ENCODE assay signal across 13 mouse cellular contexts in genomic region chr11:119916834-119917469, GRCm38 (mm10). TPM values are rescaled to one million over a fixed set of nuclear protein-coding genes. Genes with fewer than 3 reads are reported as not detected.
DNase-seq lines count a peak whose midpoint lies in the region; ATAC-seq and TF ChIP-seq lines count a peak whose summit lies in the region.
"Had no signal": no experiment of that assay in that cellular context is flagged by ENCODE, and none has a peak within 500 bp of the region (broad histone marks: within the 10 kb centered on the region; RNA-seq: fewer than 3 reads in every experiment).

No protein-coding gene starts in this region.

- DNase-seq in gastrocnemius, postnatal 14 days: peak; percentile 10
- no peak for DNase-seq in gastrocnemius, postnatal 10 days
- DNase-seq in liver, embryonic 11.5 days (ENCODE audit: low spot score): no peak
- no peak for DNase-seq in midbrain, postnatal 0 days (ENCODE audit: low spot score)
- DNase-seq: cerebellum, adult 9-11 months; midbrain, embryonic 14.5 days; right cerebral cortex, postnatal 14 days had no signal

- no peak overlapping the region; the same call in 1 of the 2 replicates for H3K4me2 ChIP-seq in liver, embryonic 15.5 days
- no peak overlapping the region for H3K4me2 ChIP-seq in liver, embryonic 11.5 days
- H3K4me2 ChIP-seq in kidney, embryonic 15.5 days: peak overlapping the region; percentile 92; the same call in 1 of the 2 replicates
- H3K4me2 ChIP-seq in hindbrain, embryonic 16.5 days (ENCODE audit: low read length): no peak overlapping the region
- H3K4me2 ChIP-seq in midbrain, postnatal 0 days (ENCODE audit: low read depth, low read length, poor library complexity, severe bottlenecking): no peak overlapping the region
- H3K4me2 ChIP-seq: forebrain, embryonic 13.5 days had no signal

- H3K27ac ChIP-seq in liver, embryonic 15.5 days (replicated peaks): 0 out of 2 replicates have a peak overlapping the region, but pooled peaks have one; percentile 2
- H3K27ac ChIP-seq in liver, embryonic 11.5 days (ENCODE audit: low read depth, low read length): no peak overlapping the region
- H3K27ac ChIP-seq in kidney, embryonic 15.5 days: peak overlapping the region; percentile 81
- H3K27ac ChIP-seq in macrophage: peak overlapping the region; percentile 27
- no peak overlapping the region for H3K27ac ChIP-seq in hindbrain, embryonic 16.5 days (ENCODE audit: low read depth, low read length)
- no peak overlapping the region for H3K27ac ChIP-seq in midbrain, postnatal 0 days (ENCODE audit: low read depth, low read length)
- H3K27ac ChIP-seq: forebrain, embryonic 13.5 days had no signal

- H3K9ac ChIP-seq in liver, embryonic 15.5 days: no peak overlapping the region
- H3K9ac ChIP-seq in liver, embryonic 11.5 days (ENCODE audit: low read depth, low read length): no peak overlapping the region
- H3K9ac ChIP-seq in kidney, embryonic 15.5 days: no peak overlapping the region
- no peak overlapping the region for H3K9ac ChIP-seq in hindbrain, embryonic 16.5 days (ENCODE audit: low read depth, low read length)
- no peak overlapping the region for H3K9ac ChIP-seq in midbrain, postnatal 0 days (replicated peaks; ENCODE audit: low read length, poor library complexity, severe bottlenecking)
- H3K9ac ChIP-seq: forebrain, embryonic 13.5 days had no signal

- intact Hi-C loops in gastrocnemius, postnatal 14 days (cut with DNase I; ENCODE audit: low total_unique reads): no loop called here

- no peak overlapping the region for H3K4me3 ChIP-seq in liver, embryonic 15.5 days (replicated peaks)
- no peak overlapping the region for H3K4me3 ChIP-seq in liver, embryonic 11.5 days (ENCODE audit: low read depth, low read length)
- H3K4me3 ChIP-seq in kidney, embryonic 15.5 days (replicated peaks): no peak overlapping the region
- H3K4me3 ChIP-seq in macrophage (ENCODE audit: inconsistent target): no peak overlapping the region
- H3K4me3 ChIP-seq in hindbrain, embryonic 16.5 days (ENCODE audit: low read length): no peak overlapping the region
- H3K4me3 ChIP-seq in midbrain, postnatal 0 days (ENCODE audit: low read depth, low read length): no peak overlapping the region
- H3K4me3 ChIP-seq: forebrain, embryonic 13.5 days had no signal

- H3K4me1 ChIP-seq in liver, embryonic 15.5 days (replicated peaks): peaks cover 38% of the 10 kb centered on the region
- peaks cover 26% of the 10 kb centered on the region for H3K4me1 ChIP-seq in liver, embryonic 11.5 days (replicated peaks; ENCODE audit: control insufficient read depth, insufficient read depth, low read length)
- peaks cover 44% of the 10 kb centered on the region for H3K4me1 ChIP-seq in kidney, embryonic 15.5 days
- H3K4me1 ChIP-seq in hindbrain, embryonic 16.5 days (ENCODE audit: control insufficient read depth, insufficient read depth, low read depth, low read length): peaks cover 21% of the 10 kb centered on the region
- peaks cover 11% of the 10 kb centered on the region for H3K4me1 ChIP-seq in midbrain, postnatal 0 days (ENCODE audit: insufficient read depth, low read length)

- peaks cover 35% of the 10 kb centered on the region for H3K36me3 ChIP-seq in liver, embryonic 15.5 days (replicated peaks)
- H3K36me3 ChIP-seq in liver, embryonic 11.5 days (ENCODE audit: control insufficient read depth, insufficient read depth, low read length): peaks cover 29% of the 10 kb centered on the region
- peaks cover 50% of the 10 kb centered on the region for H3K36me3 ChIP-seq in kidney, embryonic 15.5 days
- peaks cover 31% of the 10 kb centered on the region for H3K36me3 ChIP-seq in macrophage (ENCODE audit: inconsistent target)
- peaks cover 26% of the 10 kb centered on the region for H3K36me3 ChIP-seq in hindbrain, embryonic 16.5 days (ENCODE audit: control insufficient read depth, insufficient read depth, low read length)
- peaks cover 41% of the 10 kb centered on the region for H3K36me3 ChIP-seq in midbrain, postnatal 0 days (ENCODE audit: insufficient read depth, low read length)

- peaks cover 19% of the 10 kb centered on the region for H3K79me2 ChIP-seq in macrophage (ENCODE audit: inconsistent target)

- no peak for ATAC-seq in liver, embryonic 15.5 days (ENCODE audit: insufficient read depth)
- no peak for ATAC-seq in liver, embryonic 11.5 days (replicated peaks; ENCODE audit: low FRiP score)
- ATAC-seq in kidney, embryonic 15.5 days (replicated peaks; ENCODE audit: low FRiP score): no peak
- no peak for ATAC-seq in hindbrain, embryonic 16.5 days
- ATAC-seq in midbrain, postnatal 0 days (ENCODE audit: low FRiP score): no peak
- ATAC-seq: forebrain, embryonic 13.5 days had no signal

- no peaks in the 10 kb centered on the region for H3K27me3 ChIP-seq in liver, embryonic 15.5 days
- no peaks in the 10 kb centered on the region for H3K27me3 ChIP-seq in liver, embryonic 11.5 days (replicated peaks; ENCODE audit: control insufficient read depth, insufficient read depth, low read length)
- no peaks in the 10 kb centered on the region for H3K27me3 ChIP-seq in kidney, embryonic 15.5 days
- no peaks in the 10 kb centered on the region for H3K27me3 ChIP-seq in hindbrain, embryonic 16.5 days (replicated peaks; ENCODE audit: control insufficient read depth, insufficient read depth, low read length)
- no peaks in the 10 kb centered on the region for H3K27me3 ChIP-seq in midbrain, postnatal 0 days (ENCODE audit: insufficient read depth, low read length)
- H3K27me3 ChIP-seq: CH12.LX; forebrain, embryonic 13.5 days had no signal

- H3K9me3 ChIP-seq in liver, embryonic 15.5 days (replicated peaks): no peaks in the 10 kb centered on the region
- H3K9me3 ChIP-seq in liver, embryonic 11.5 days (ENCODE audit: control insufficient read depth, low read length): no peaks in the 10 kb centered on the region
- H3K9me3 ChIP-seq in kidney, embryonic 15.5 days (replicated peaks): no peaks in the 10 kb centered on the region
- no peaks in the 10 kb centered on the region for H3K9me3 ChIP-seq in hindbrain, embryonic 16.5 days (ENCODE audit: control insufficient read depth, low read length)
- no peaks in the 10 kb centered on the region for H3K9me3 ChIP-seq in midbrain, postnatal 0 days (ENCODE audit: low read length)
- H3K9me3 ChIP-seq: forebrain, embryonic 13.5 days had no signal

- TF ChIP-seq CTCF in midbrain, postnatal 0 days (IDR thresholded peaks at IDR 0.05): no peak

- WGBS in liver, embryonic 15.5 days (ENCODE audit: insufficient replicate concordance): 83% methylated on average over 21 of the region's 21 CpGs
- 90% methylated on average over 21 of the region's 21 CpGs for WGBS in liver, embryonic 11.5 days
- WGBS in kidney, embryonic 15.5 days: 89% methylated on average over 21 of the region's 21 CpGs
- 90% methylated on average over 18 of the region's 21 CpGs for WGBS in macrophage (ENCODE audit: missing documents)
- WGBS in hindbrain, embryonic 16.5 days: 87% methylated on average over 21 of the region's 21 CpGs
- 90% methylated on average over 21 of the region's 21 CpGs for WGBS in midbrain, postnatal 0 days

RNA-seq across cellular contexts. Expression of gene Chmp6, which starts 3.7 kb away (rescaled TPM):
- 10 to 100 TPM; 22.7 to 25.2 TPM for total RNA-seq in gastrocnemius, postnatal 14 days (2021)
- total RNA-seq in gastrocnemius, postnatal 10 days (2021): 10 to 100 TPM; 30.8 to 33.5 TPM
- polyA plus RNA-seq in liver, embryonic 15.5 days (2015; fragmentation: Nextera tagmentation; extraction: Ambion mirVana): 25.4 and 29.5 TPM in 2 replicates
- polyA plus RNA-seq in liver, embryonic 11.5 days (2014; fragmentation: Nextera tagmentation; extraction: Ambion mirVana): 70.1 and 77.2 TPM in 2 replicates
- 94.1 and 101 TPM in 2 replicates for polyA plus RNA-seq in kidney, embryonic 15.5 days (2015; fragmentation: Nextera tagmentation; extraction: Ambion mirVana)
- 10 to 100 TPM in 23 of 26 experiments, 1 to 10 TPM in 3; 8.6 to 56.3 (median 27.9) TPM for total RNA-seq in macrophage (2018; cell fraction: chromatin; rRNA removed)
- 10 to 100 TPM; 21.2 to 43.4 (median 35.7) TPM for total RNA-seq in macrophage (2018; cell fraction: cytosol; rRNA removed)
- total RNA-seq in macrophage (2018; cell fraction: nucleus; rRNA removed): 10 to 100 TPM in 25 of 26 experiments, 1 to 10 TPM in 1; 9.8 to 37.0 (median 20.1) TPM
- 37.7 to 52.9 TPM (median 41.3 TPM) in 3 replicates for polyA plus RNA-seq in macrophage (2018)
- polyA plus RNA-seq in hindbrain, embryonic 16.5 days (2015; fragmentation: Nextera tagmentation; extraction: Ambion mirVana): 112 and 114 TPM in 2 replicates
- 79.5 and 101 TPM in 2 replicates for total RNA-seq in midbrain, postnatal 0 days (2014; rRNA removed)
- 121 and 129 TPM in 2 replicates for polyA plus RNA-seq in midbrain, postnatal 0 days (2015; fragmentation: Nextera tagmentation; extraction: Ambion mirVana)

RNA-seq across cellular contexts. Expression of gene Baiap2, which starts 25.6 kb away (rescaled TPM):
- total RNA-seq in gastrocnemius, postnatal 14 days (2021): 1 to 10 TPM; 3.4 to 3.9 TPM
- 1 to 10 TPM; 4.1 to 6.3 TPM for total RNA-seq in gastrocnemius, postnatal 10 days (2021)
- polyA plus RNA-seq in liver, embryonic 15.5 days (2015; fragmentation: Nextera tagmentation; extraction: Ambion mirVana): 8.0 and 9.4 TPM in 2 replicates
- polyA plus RNA-seq in liver, embryonic 11.5 days (2014; fragmentation: Nextera tagmentation; extraction: Ambion mirVana): 9.7 and 10.2 TPM in 2 replicates
- polyA plus RNA-seq in kidney, embryonic 15.5 days (2015; fragmentation: Nextera tagmentation; extraction: Ambion mirVana): 20.8 and 22.3 TPM in 2 replicates
- 100 to 1,000 TPM in 11 of 26 experiments, 10 to 100 TPM in 15; 20.7 to 218 (median 76.3) TPM for total RNA-seq in macrophage (2018; cell fraction: chromatin; rRNA removed)
- total RNA-seq in macrophage (2018; cell fraction: cytosol; rRNA removed): 10 to 100 TPM in 25 of 26 experiments, 1 to 10 TPM in 1; 9.0 to 31.7 (median 19.1) TPM
- total RNA-seq in macrophage (2018; cell fraction: nucleus; rRNA removed): 10 to 100 TPM in 25 of 26 experiments, 1 to 10 TPM in 1; 9.3 to 73.5 (median 28.3) TPM
- polyA plus RNA-seq in macrophage (2018): 19.9 to 24.7 TPM (median 20.6 TPM) in 3 replicates
- 22.8 and 23.9 TPM in 2 replicates for polyA plus RNA-seq in hindbrain, embryonic 16.5 days (2015; fragmentation: Nextera tagmentation; extraction: Ambion mirVana)
- 23.8 and 32.7 TPM in 2 replicates for total RNA-seq in midbrain, postnatal 0 days (2014; rRNA removed)
- polyA plus RNA-seq in midbrain, postnatal 0 days (2015; fragmentation: Nextera tagmentation; extraction: Ambion mirVana): 18.0 TPM in 2 replicates

Comparison
In these comparisons a context has a peak if more than half of its experiments do, and no peak if none do; other contexts are left out.
1. H3K27ac ChIP-seq: peak in liver, embryonic 15.5 days (single experiment), kidney, embryonic 15.5 days (single experiment) and macrophage (single experiment); none in liver, embryonic 11.5 days (single experiment), hindbrain, embryonic 16.5 days (single experiment) and midbrain, postnatal 0 days (single experiment).